ENCODE assay signal across 8 mouse cellular contexts in the genomic region with DNA sequence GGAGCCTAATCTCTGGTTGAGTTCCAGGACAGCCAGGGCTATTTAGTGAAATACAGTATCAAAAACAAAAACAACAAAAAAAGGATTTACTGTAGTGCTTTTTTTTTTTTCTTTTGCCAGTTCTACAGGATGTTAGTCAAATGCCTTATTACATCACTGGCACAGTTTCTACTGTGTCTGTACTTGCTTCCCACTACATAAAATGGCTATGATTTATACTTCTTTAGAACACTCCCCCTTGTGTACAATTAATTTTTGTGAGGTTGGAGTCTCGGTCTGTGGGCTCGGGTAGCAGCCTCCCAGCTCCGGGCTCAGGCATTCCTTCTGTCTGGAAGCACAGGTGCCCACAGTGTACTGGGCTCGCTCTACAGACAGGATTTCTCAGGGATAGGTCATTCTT. TPM values are rescaled to one million over a fixed set of nuclear protein-coding genes. Genes with fewer than 3 reads are reported as not detected.
DNase-seq lines count a peak whose midpoint lies in the region; ATAC-seq lines count a peak whose summit lies in the region.

No protein-coding gene starts in this region.

- intact Hi-C loops in left cerebral cortex, postnatal 36 days (cut with DNase I), result loop anchor here (5.0 kb wide), 1 partner anchor 36 kb away; no protein-coding TSS in a partner anchor

- WGBS in heart, embryonic 13.5 days, result 22% methylated on average over 4 of the region's 4 CpGs
- WGBS in forebrain, embryonic 15.5 days, result 14% methylated on average over 4 of the region's 4 CpGs
- 10% methylated on average over 4 of the region's 4 CpGs for WGBS in macrophage (ENCODE audit: missing documents)

- peaks cover 38% of the 10 kb centered on the region for H3K79me2 ChIP-seq in macrophage (ENCODE audit: inconsistent target)

- H3K27ac ChIP-seq in heart, embryonic 13.5 days (replicated peaks), result no peak overlapping the region
- H3K27ac ChIP-seq in forebrain, embryonic 15.5 days (replicated peaks), result no peak overlapping the region
- H3K27ac ChIP-seq in macrophage, result no peak overlapping the region

- H3K4me3 ChIP-seq in heart, embryonic 13.5 days, result peak overlapping the region; percentile 90
- peak overlapping the region; percentile 82 for H3K4me3 ChIP-seq in forebrain, embryonic 15.5 days
- peak overlapping the region; percentile 63 for H3K4me3 ChIP-seq in macrophage (ENCODE audit: inconsistent target)

- peaks cover 13% of the 10 kb centered on the region for H3K27me3 ChIP-seq in heart, embryonic 13.5 days (replicated peaks)
- H3K27me3 ChIP-seq in forebrain, embryonic 15.5 days, result peaks cover 9% of the 10 kb centered on the region; the same call in 1 of the 2 replicates

- no peaks in the 10 kb centered on the region for H3K36me3 ChIP-seq in heart, embryonic 13.5 days
- H3K36me3 ChIP-seq in forebrain, embryonic 15.5 days, result no peaks in the 10 kb centered on the region
- no peaks in the 10 kb centered on the region for H3K36me3 ChIP-seq in macrophage (ENCODE audit: inconsistent target)

- peak overlapping the region; percentile 91 for H3K4me2 ChIP-seq in heart, embryonic 13.5 days
- H3K4me2 ChIP-seq in forebrain, embryonic 15.5 days (replicated peaks), result peak overlapping the region; percentile 77

- ATAC-seq in heart, embryonic 13.5 days (ENCODE audit: extremely low read depth, insufficient number of reproducible peaks, low FRiP score, low TSS enrichment), result no peak
- ATAC-seq in CD4-positive, CD25-positive, alpha-beta regulatory T cell, adult 4 months, result peak; percentile 23
- no peak for ATAC-seq in forebrain, embryonic 15.5 days (replicated peaks)

- no peak for DNase-seq in heart, adult 8-10 months (ENCODE audit: low spot score)
- no peak for DNase-seq in right cerebral cortex, postnatal 4 days
- DNase-seq in right cerebral cortex, postnatal 25 days, result no peak
- DNase-seq in left cerebral cortex, postnatal 36 days (ENCODE audit: low spot score in 2 of 2), result no peak

- peak overlapping the region; percentile 83 for H3K9ac ChIP-seq in heart, embryonic 13.5 days
- no peak overlapping the region for H3K9ac ChIP-seq in forebrain, embryonic 15.5 days (replicated peaks)

- H3K9me3 ChIP-seq in heart, embryonic 13.5 days, result no peaks in the 10 kb centered on the region
- no peaks in the 10 kb centered on the region for H3K9me3 ChIP-seq in forebrain, embryonic 15.5 days

- peaks cover 19% of the 10 kb centered on the region for H3K4me1 ChIP-seq in heart, embryonic 13.5 days
- peaks cover 25% of the 10 kb centered on the region for H3K4me1 ChIP-seq in forebrain, embryonic 15.5 days

RNA-seq across cellular contexts. Expression of gene Wdr20, which starts 1.1 kb away (rescaled TPM):
- polyA plus RNA-seq in heart, embryonic 13.5 days (2015; fragmentation: Nextera tagmentation; extraction: Ambion mirVana), result 14.3 and 14.5 TPM in 2 replicates
- total RNA-seq in heart, adult 8-10 months (2022), result 10 to 100 TPM; 30.9 to 36.7 (median 32.3) TPM
- 10 to 100 TPM; 30.2 to 34.0 TPM for polyA plus RNA-seq in CD4-positive, CD25-positive, alpha-beta regulatory T cell, adult 4 months (2017; shearing (Covaris generic))
- polyA plus RNA-seq in forebrain, embryonic 15.5 days (2015; fragmentation: Nextera tagmentation; extraction: Ambion mirVana), result 31.5 and 33.5 TPM in 2 replicates
- total RNA-seq in macrophage (2018; cell fraction: chromatin; rRNA removed), result 100 to 1,000 TPM in 2 of 26 experiments, 10 to 100 TPM in 24; 58.6 to 114 (median 80.3) TPM
- 10 to 100 TPM; 13.3 to 23.3 (median 17.3) TPM for total RNA-seq in macrophage (2018; cell fraction: cytosol; rRNA removed)
- 10 to 100 TPM; 38.9 to 88.2 (median 61.7) TPM for total RNA-seq in macrophage (2018; cell fraction: nucleus; rRNA removed)
- 20.2 to 22.2 TPM (median 20.6 TPM) in 3 replicates for polyA plus RNA-seq in macrophage (2018)
- 10 to 100 TPM; 45.9 to 46.6 TPM for total RNA-seq in left cerebral cortex, postnatal 36 days (2021)

RNA-seq across cellular contexts. Expression of gene Hsp90aa1, which starts 34.1 kb away (rescaled TPM):
- polyA plus RNA-seq in heart, embryonic 13.5 days (2015; fragmentation: Nextera tagmentation; extraction: Ambion mirVana), result 698 and 779 TPM in 2 replicates
- total RNA-seq in heart, adult 8-10 months (2022), result 100 to 1,000 TPM; 124 to 228 (median 180) TPM
- 100 to 1,000 TPM; 140 to 181 TPM for polyA plus RNA-seq in CD4-positive, CD25-positive, alpha-beta regulatory T cell, adult 4 months (2017; shearing (Covaris generic))
- polyA plus RNA-seq in forebrain, embryonic 15.5 days (2015; fragmentation: Nextera tagmentation; extraction: Ambion mirVana), result 1,340 and 1,345 TPM in 2 replicates
- total RNA-seq in macrophage (2018; cell fraction: chromatin; rRNA removed), result 100 to 1,000 TPM in 8 of 26 experiments, 10 to 100 TPM in 18; 32.1 to 205 (median 72.0) TPM
- 100 to 1,000 TPM; 196 to 384 (median 264) TPM for total RNA-seq in macrophage (2018; cell fraction: cytosol; rRNA removed)
- 100 to 1,000 TPM in 24 of 26 experiments, 10 to 100 TPM in 2; 70.2 to 285 (median 139) TPM for total RNA-seq in macrophage (2018; cell fraction: nucleus; rRNA removed)
- 118 to 318 TPM (median 290 TPM) in 3 replicates for polyA plus RNA-seq in macrophage (2018)
- 1,000 to 10,000 TPM; 1,001 to 1,007 TPM for total RNA-seq in left cerebral cortex, postnatal 36 days (2021)

RNA-seq across cellular contexts. Expression of gene 1700001K19Rik, which starts 54.2 kb away (rescaled TPM):
- not detected in 2 replicates for polyA plus RNA-seq in heart, embryonic 13.5 days (2015; fragmentation: Nextera tagmentation; extraction: Ambion mirVana)
- not detected for total RNA-seq in heart, adult 8-10 months (2022)
- polyA plus RNA-seq in CD4-positive, CD25-positive, alpha-beta regulatory T cell, adult 4 months (2017; shearing (Covaris generic)), result under 1 TPM in 1 of 2 experiments, not detected in 1; 0.70 TPM
- 0.33 and 0.48 TPM in 2 replicates for polyA plus RNA-seq in forebrain, embryonic 15.5 days (2015; fragmentation: Nextera tagmentation; extraction: Ambion mirVana)
- not detected for total RNA-seq in macrophage (2018; cell fraction: chromatin; rRNA removed)
- total RNA-seq in macrophage (2018; cell fraction: cytosol; rRNA removed), result not detected
- not detected for total RNA-seq in macrophage (2018; cell fraction: nucleus; rRNA removed)
- not detected in 3 replicates for polyA plus RNA-seq in macrophage (2018)
- not detected for total RNA-seq in left cerebral cortex, postnatal 36 days (2021)
